Mouse (Mus musculus) gastrocnemius, adult 2 months (tissue): ENCODE data around the gene Fgb. TPM values are rescaled to one million over a fixed set of nuclear protein-coding genes. Genes with fewer than 3 reads are reported as not detected.

ENCODE experiments used
- DNase-seq: peaks from one replicate; pipeline ENCODE4 v3.0.0; 2022
- H3K27ac ChIP-seq: fragments of 200-600 bp; 2 replicates; pipeline ENCODE4 v1.8.1; 2022; ENCODE audit warnings: mild to moderate bottlenecking
- H3K4me3 ChIP-seq: fragments of 200-600 bp; 2 replicates; pipeline ENCODE4 v1.8.1; 2022; ENCODE audit warnings: mild to moderate bottlenecking, moderate library complexity
- CTCF ChIP-seq: fragments of 200-600 bp; IDR thresholded peaks from 2 replicates; pipeline ENCODE4 v1.8.1; 2022; ENCODE audit warnings: antibody characterized with exemption, mild to moderate bottlenecking, moderate library complexity
- intact Hi-C: fragments of 180-260 bp; cut with DNase I; formaldehyde crosslinking; loops from one replicate; pipeline ENCODE4 v1.15.1; 2025
- total RNA-seq, 2 experiments: library from RNA; stranded (reverse); gene quantifications; 2 replicates each; pipeline ENCODE4 v1.2.3; 2021

Gene Fgb
- total RNA-seq, 2 experiments from 2014 or later: not detected

GRCm38 (mm10) chr3:82996656-82997055 lies 53.0 kb downstream of the Fgb start:
- H3K4me3 ChIP-seq: no peak overlapping the region
- intact Hi-C loops: no loop called here

GRCm38 (mm10) chr3:82995368-82995767 lies 54.3 kb downstream of the Fgb start:
- TF ChIP-seq CTCF: peak; percentile 63
- DNase-seq: peak; percentile 66
- intact Hi-C loops: no loop called here
- no peak overlapping the region for H3K27ac ChIP-seq
- H3K4me3 ChIP-seq: no peak overlapping the region

More at GRCm38 (mm10) chr3:82996656-82997055, 53.0 kb downstream of the Fgb start:
- DNase-seq: no peak
- TF ChIP-seq CTCF: no peak
- H3K27ac ChIP-seq: no peak overlapping the region

GRCm38 (mm10) chr3:82992956-82993355 lies 56.7 kb downstream of the Fgb start:
- TF ChIP-seq CTCF: no peak
- intact Hi-C loops: no loop called here
- H3K27ac ChIP-seq: no peak overlapping the region
- DNase-seq: no peak
- H3K4me3 ChIP-seq: no peak overlapping the region

GRCm38 (mm10) chr3:82991963-82992362 lies 57.7 kb downstream of the Fgb start:
- no peak overlapping the region for H3K4me3 ChIP-seq
- DNase-seq: no peak
- H3K27ac ChIP-seq: no peak overlapping the region
- intact Hi-C loops: no loop called here
- TF ChIP-seq CTCF: no peak

Other genes starting within 250 kb of the Fgb start
- under 1 TPM; 0.11 to 0.18 TPM for gene Rbm46, start 173.4 kb downstream of the Fgb start, total RNA-seq
- gene Lrat, start 145.9 kb downstream of the Fgb start, total RNA-seq: under 1 TPM in 1 of 2 experiments, not detected in 1; 0.05 TPM
- not detected for gene Fgg, start 42.1 kb downstream of the Fgb start, total RNA-seq
- gene Fga, start 23.8 kb downstream of the Fgb start, total RNA-seq: not detected
- gene Plrg1, start 5.7 kb upstream of the Fgb start, total RNA-seq: 10 to 100 TPM; 22.8 to 23.0 TPM
- 1 to 10 TPM in 1 of 2 experiments, under 1 TPM in 1; 0.51 to 1.6 TPM for gene Dchs2, start 78.1 kb upstream of the Fgb start, total RNA-seq